Mouse (Mus musculus): ENCODE results near the gene Pip4k2b.

- TF ChIP-seq POLR2A (IDR thresholded peaks at IDR 0.05; ENCODE audit: low read depth, low read length) = no peak
- TF ChIP-seq MYC (IDR thresholded peaks at IDR 0.05; ENCODE audit: low read depth, low read length) = no peak
- TF ChIP-seq CTCF (conservative IDR thresholded peaks at IDR 0.05 in 1 of 2, IDR thresholded peaks at IDR 0.05 in 1 of 2; ENCODE audit: low read depth in 2 of 2, low read length in 2 of 2) = no peak
- no peak for TF ChIP-seq SIN3A (IDR thresholded peaks at IDR 0.05; ENCODE audit: low read length)
- no peak for TF ChIP-seq ZC3H11A (IDR thresholded peaks at IDR 0.05; ENCODE audit: low read depth, low read length)
- TF ChIP-seq MAX (IDR thresholded peaks at IDR 0.05; ENCODE audit: low read length) = peak; percentile 43; the same call in 1 of the 2 replicates
- TF ChIP-seq JUN (IDR thresholded peaks at IDR 0.05; ENCODE audit: insufficient read depth, low read depth, low read length) = no peak
- no peak for TF ChIP-seq USF1 (IDR thresholded peaks at IDR 0.05; ENCODE audit: low read depth, low read length)
Observed at GRCm38 (mm10) chr11:97700746-97701580, 43.5 kb downstream of the Pip4k2b start.
